Mouse (Mus musculus) liver, adult (tissue): ENCODE measurements around the gene Magi1.

ENCODE experiments used
- GATA4 ChIP-seq: IDR thresholded peaks from 2 replicates; pipeline ENCODE4 v1.6.1; 2014; ENCODE audit warnings: mild to moderate bottlenecking, low read length; ENCODE audit not compliant: insufficient replicate concordance

Magi1 gene

GRCm38 (mm10) chr6:93996841-93997485 lies 286.8 kb downstream of the Magi1 start:
- TF ChIP-seq GATA4: no peak

DNA sequence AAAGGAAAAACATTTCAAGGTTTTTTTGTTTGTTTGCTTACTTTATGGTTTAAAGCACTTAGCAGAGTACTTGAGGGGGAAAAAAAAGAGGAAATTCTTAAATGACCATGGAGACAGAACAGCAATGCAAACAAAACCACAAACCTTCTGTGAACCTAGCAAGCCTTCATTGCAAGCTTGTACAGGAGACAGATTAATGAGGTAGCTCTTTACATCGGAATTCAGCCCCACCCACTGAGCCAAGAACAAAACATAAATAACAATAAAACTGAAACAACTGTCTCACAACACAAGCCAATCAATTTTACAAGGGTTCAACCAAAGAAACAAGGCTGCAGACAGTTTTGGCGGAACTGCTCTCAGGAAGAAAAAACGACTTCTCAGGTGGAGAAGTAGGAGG lies 296.2 kb downstream of the Magi1 start:
- TF ChIP-seq GATA4: no peak

DNA sequence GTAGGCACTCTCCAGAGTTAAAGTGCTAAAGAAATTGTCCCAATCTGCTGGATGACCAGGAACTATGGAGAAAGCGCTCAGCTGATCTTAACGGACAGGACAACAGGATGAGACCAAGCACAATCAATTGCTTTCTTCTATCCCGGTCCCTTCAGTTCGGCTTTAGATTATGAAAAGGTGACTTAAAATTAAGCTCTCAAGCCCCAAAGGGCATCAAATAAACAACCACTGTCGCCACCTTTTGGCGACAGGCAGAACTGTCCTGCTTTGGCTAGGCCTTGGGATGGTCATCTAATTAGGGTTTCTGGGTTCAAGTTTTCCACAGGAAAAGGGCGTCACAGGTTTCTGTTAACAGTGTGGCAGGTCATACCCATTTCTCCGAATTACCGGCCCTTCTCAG lies 298.6 kb downstream of the Magi1 start:
- no peak for TF ChIP-seq GATA4

DNA sequence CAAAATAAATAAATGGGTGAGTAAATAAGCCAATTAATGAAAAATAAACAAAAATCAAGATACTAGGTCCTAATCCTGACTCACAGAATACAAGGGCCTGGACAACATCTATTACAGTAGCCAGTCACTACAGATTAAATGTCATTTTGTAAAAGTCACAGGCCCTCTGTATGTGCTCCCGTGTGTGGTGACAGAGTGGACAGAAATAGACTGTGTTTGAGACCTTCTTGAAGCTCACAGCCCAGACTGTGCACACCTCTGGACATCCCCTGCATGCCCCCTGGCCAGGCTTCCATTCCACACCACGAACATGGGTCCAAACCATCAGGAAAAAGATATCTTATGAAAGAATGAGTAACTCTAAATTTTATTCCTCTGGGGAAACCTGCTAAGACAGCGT lies 300.2 kb downstream of the Magi1 start:
- no peak for TF ChIP-seq GATA4

DNA sequence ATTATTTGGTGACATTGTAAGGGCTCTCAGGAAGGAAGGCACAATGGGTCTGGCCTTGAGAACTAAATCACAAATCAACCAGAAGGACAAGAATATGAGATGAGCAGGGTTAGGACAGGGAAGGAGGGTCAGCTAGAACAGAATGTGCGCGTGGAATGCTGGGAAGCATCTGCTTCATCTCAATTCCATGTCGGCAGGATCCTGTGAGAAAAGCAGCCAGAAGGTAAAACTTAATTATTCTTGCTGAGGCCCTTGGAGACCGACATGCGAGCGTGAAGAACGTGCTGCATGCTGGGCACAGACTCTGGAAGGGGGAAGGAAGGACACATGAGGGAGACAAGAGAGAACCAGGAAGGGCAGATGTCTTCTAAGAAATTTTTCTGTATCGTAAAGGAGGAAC lies 302.5 kb downstream of the Magi1 start:
- TF ChIP-seq GATA4: no peak

DNA sequence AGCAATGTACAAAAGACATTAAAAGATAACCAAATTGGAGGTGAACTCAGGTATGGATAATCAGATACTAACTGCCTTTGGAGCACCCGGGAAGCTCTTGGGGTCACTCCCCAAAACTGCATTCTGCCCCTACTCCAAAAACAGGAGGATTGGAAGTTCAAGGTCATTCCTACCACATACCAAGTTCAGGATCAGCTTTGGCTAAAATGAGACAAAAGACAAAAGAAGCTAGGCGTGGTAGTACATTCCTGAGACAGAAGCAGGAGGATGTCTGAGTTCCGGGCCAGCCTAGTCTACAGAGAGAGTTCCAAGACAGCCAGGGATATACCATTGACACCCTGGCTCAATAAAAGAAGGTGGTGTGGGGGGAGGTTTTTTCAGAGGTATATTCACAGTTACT lies 304.5 kb downstream of the Magi1 start:
- TF ChIP-seq GATA4: no peak

- TF ChIP-seq GATA4: no peak
Measured at GRCm38 (mm10) chr6:93968721-93969120, 315.0 kb downstream of the Magi1 start.

DNA sequence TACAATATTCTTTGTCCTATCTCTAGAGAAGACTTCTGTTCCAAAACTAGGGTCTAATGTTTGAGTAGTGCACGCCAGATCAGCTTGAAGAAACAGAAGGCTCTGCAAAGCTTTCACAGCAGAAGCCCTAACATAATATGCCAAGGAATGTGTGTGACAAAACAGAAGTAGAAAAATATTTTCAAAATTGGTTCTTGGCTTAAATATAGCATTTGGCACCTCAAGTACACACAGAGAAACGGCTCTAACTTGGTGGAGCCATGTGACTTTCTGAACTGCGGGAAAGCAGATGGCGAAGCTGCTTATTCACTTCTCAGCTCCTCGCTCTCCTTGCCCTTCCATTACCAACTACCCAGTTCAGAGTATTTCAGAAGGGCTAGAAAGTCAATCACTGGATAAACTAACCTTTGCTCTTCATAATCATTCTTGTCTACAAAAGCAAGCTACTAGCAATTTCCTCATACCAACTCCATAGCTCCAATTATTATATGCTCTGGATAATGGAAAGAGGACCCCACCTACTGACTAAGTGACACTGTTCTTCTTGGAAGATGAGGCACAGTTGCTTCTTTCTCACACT lies 320.9 kb downstream of the Magi1 start:
- TF ChIP-seq GATA4: no peak

GRCm38 (mm10) chr6:93961782-93962181 lies 321.9 kb downstream of the Magi1 start:
- no peak for TF ChIP-seq GATA4

GRCm38 (mm10) chr6:93957172-93957571 lies 326.5 kb downstream of the Magi1 start:
- no peak for TF ChIP-seq GATA4

- no peak for TF ChIP-seq GATA4
Measured at GRCm38 (mm10) chr6:93946612-93947011, 337.1 kb downstream of the Magi1 start.

GRCm38 (mm10) chr6:93936359-93936758 lies 347.4 kb downstream of the Magi1 start:
- TF ChIP-seq GATA4: no peak

DNA sequence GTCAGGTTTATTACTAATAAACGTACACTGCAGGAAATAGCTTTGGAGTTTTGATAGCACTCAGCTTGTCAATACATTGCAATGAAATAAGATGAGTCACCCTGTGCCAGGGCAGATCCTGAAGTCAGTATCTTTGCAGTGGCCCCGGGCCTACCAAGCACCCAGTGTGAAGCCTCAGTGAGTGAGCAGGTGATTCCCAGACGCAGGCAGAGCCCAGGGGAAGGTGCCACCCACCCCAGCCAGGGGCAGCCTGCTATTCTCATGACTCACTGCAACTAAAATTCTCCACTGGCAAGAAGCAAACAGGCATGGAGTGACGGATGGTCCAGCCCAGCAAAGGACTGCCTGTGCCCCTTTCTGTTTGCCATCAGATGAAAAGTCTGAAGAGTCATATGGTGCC lies 347.9 kb downstream of the Magi1 start:
- TF ChIP-seq GATA4: no peak

GRCm38 (mm10) chr6:93934700-93935099 lies 349.0 kb downstream of the Magi1 start:
- no peak for TF ChIP-seq GATA4

GRCm38 (mm10) chr6:93924568-93924967 lies 359.1 kb downstream of the Magi1 start:
- TF ChIP-seq GATA4: no peak

DNA sequence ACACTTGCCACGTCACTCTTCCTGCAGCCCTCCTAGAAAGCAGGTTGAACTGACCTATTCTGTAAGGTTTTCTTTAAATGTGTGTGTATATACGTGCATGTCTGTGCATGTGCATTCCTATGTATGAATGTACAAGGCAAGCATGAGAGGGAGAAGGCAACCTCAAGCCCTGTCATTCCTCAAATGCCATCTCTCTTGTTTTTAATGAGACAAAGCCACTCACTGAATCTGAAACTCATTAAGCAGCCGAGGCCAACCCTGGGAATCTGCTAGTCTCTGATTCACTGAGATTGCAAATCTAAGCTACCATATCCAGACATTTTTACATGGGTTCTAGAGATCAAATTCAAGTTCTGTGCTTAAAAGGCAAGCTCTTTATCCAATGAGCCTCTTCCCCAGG lies 359.7 kb downstream of the Magi1 start:
- no peak for TF ChIP-seq GATA4

GRCm38 (mm10) chr6:93923351-93923750 lies 360.4 kb downstream of the Magi1 start:
- TF ChIP-seq GATA4: no peak

- TF ChIP-seq GATA4: no peak
Measured at GRCm38 (mm10) chr6:93922931-93923330, 360.8 kb downstream of the Magi1 start.
